Mouse (Mus musculus) lung, adult 2 months (tissue): ENCODE data around the gene Armc2.

Experiments used
- CTCF ChIP-seq: fragments of 200-500 bp; IDR thresholded peaks from 2 replicates; pipeline ENCODE4 v1.5.1; 2011; ENCODE audit warnings: mild to moderate bottlenecking, low read length, control low read depth; ENCODE audit not compliant: insufficient read depth
- POLR2A ChIP-seq: fragments of 200-500 bp; IDR thresholded peaks from 2 replicates; pipeline ENCODE4 v1.6.1; 2011; ENCODE audit warnings: low read depth, mild to moderate bottlenecking, control low read depth, low read length, borderline replicate concordance; ENCODE audit errors: extremely low read depth

GRCm38 (mm10) chr10:42057746-42058145, 39.5 kb upstream of the Armc2 start:
- TF ChIP-seq CTCF (no peak), POLR2A (no peak)
